Mouse (Mus musculus) layer of hippocampus, adult 9-10 months (tissue): Measurements from ENCODE around the gene Txndc2.

Experiments used
- DNase-seq: peaks from one replicate; pipeline ENCODE4 v3.0.0; 2022; ENCODE audit warnings: low spot score

Gene Txndc2

GRCm38 (mm10) chr17:65612391-65613141, 29.4 kb downstream of the Txndc2 start:
- no peak for DNase-seq

GRCm38 (mm10) chr17:65611721-65612120, 30.2 kb downstream of the Txndc2 start:
- no peak for DNase-seq

DNA sequence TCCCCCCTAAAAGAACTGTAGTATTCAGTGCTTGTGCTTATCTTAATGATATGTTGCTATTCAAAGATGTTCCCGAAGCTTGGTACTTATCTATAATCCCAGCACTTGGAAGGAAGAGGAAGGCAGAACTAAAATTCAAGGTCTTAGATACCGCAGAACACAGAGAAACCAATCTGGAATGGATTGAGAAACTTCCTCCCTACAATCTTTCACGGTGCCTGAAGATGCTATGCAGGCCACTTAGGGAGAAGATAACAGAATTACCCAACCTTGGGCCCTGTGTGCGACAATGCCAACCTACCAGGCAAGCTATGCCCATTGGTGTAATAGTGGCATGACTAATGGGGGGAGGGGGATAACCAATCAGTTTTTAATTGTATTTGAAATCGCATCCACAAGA, 33.2 kb downstream of the Txndc2 start:
- no peak for DNase-seq

DNA sequence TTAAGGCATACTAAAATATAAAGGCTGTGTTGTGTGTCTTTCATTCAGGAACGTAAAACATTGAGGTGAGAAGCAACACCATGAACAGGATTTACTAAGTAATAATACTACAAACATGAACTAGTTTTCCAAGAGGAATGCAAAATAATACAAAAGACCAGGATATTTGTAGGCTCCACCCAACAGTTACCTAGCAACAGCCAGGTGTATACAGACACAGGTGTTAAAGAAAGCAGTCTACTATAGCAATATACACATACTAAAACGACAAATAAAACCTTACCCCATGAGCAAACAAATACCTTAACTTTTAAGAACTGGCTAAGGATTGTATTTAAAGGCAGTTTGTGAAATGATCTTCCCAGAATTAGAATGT, 33.7 kb downstream of the Txndc2 start:
- DNase-seq, result no peak

GRCm38 (mm10) chr17:65607574-65608311, 34.2 kb downstream of the Txndc2 start:
- no peak for DNase-seq

GRCm38 (mm10) chr17:65606014-65606413, 36.0 kb downstream of the Txndc2 start:
- DNase-seq, result no peak

- DNase-seq, result no peak
Measured at GRCm38 (mm10) chr17:65604892-65605291, 37.1 kb downstream of the Txndc2 start.

GRCm38 (mm10) chr17:65604315-65604714, 37.7 kb downstream of the Txndc2 start:
- no peak for DNase-seq

DNA sequence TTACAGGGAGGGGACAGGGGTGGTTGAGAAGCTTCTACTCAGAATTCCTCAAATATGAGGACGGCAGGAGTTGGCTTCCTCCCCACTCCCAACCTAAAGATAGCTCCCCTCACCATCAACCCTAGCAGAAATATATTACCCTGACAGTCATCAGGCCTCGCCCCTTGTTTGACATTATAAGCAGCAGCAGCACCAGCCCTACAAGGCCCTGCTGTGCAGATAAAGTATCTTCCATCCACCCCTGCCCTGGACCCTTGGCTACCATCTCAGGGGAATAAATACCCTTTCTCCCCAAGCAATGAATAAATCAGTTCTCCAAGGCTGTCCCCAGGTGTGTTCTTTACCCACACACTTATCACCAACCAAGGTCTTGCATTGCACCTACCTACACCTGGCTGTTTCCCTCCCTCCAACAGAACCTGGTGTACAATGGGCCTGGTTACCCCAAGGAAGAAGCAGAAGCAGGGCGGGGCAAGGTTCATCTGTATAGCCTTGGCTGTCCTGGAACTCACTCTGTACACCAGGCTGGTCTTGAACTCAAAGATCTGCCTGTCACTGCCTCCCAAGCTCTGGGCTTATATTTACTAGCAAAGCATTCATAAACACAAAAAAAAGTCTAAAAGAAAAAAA, 44.0 kb downstream of the Txndc2 start:
- DNase-seq, result no peak

GRCm38 (mm10) chr17:65594687-65595086, 47.3 kb downstream of the Txndc2 start:
- no peak for DNase-seq
